Mouse (Mus musculus): ENCODE measurements around the gene Itga9.

- TF ChIP-seq TCF12 (IDR thresholded peaks at IDR 0.05; ENCODE audit: insufficient read depth, poor library complexity, severe bottlenecking) = no peak
- TF ChIP-seq POLR2AphosphoS2 (IDR thresholded peaks at IDR 0.05; ENCODE audit: insufficient read length, low read depth) = no peak
- TF ChIP-seq TCF3 (IDR thresholded peaks at IDR 0.05; ENCODE audit: insufficient read length, low read depth) = no peak
- TF ChIP-seq REST (IDR thresholded peaks at IDR 0.05; ENCODE audit: insufficient read depth, insufficient read length) = no peak
- no peak for TF ChIP-seq POLR2A (IDR thresholded peaks at IDR 0.05; ENCODE audit: insufficient read length, low read depth)
- no peak for TF ChIP-seq MAX (IDR thresholded peaks at IDR 0.05; ENCODE audit: low read depth)
- peak; percentile 3 for TF ChIP-seq USF1 (IDR thresholded peaks at IDR 0.05; ENCODE audit: low read depth)
- TF ChIP-seq E2F4 (IDR thresholded peaks at IDR 0.05; ENCODE audit: insufficient read depth) = no peak
- TF ChIP-seq SRF (IDR thresholded peaks at IDR 0.05; ENCODE audit: control insufficient read depth, insufficient read length, low read depth) = no peak
These were observed 215.0 kb downstream of the Itga9 start for GRCm38 (mm10) chr9:118821220-118822185.

All from myocyte (in vitro differentiated cells).